In genomic region chr14:44988456-44989016, GRCm38 (mm10) we compare ENCODE assay signal across 8 mouse cellular contexts. TPM values are rescaled to one million over a fixed set of nuclear protein-coding genes. Genes with fewer than 3 reads are reported as not detected.
DNase-seq lines count a peak whose midpoint lies in the region; ATAC-seq lines count a peak whose summit lies in the region.

No protein-coding gene starts in this region.

- H3K9me3 ChIP-seq in forebrain, embryonic 10.5 days = no peaks in the 10 kb centered on the region
- no peaks in the 10 kb centered on the region for H3K9me3 ChIP-seq in hindbrain, embryonic 15.5 days
- no peaks in the 10 kb centered on the region for H3K9me3 ChIP-seq in lung, embryonic 16.5 days (ENCODE audit: control insufficient read depth, low read length)

- peaks cover 27% of the 10 kb centered on the region for H3K4me1 ChIP-seq in forebrain, embryonic 10.5 days
- H3K4me1 ChIP-seq in hindbrain, embryonic 15.5 days (replicated peaks) = peaks cover 20% of the 10 kb centered on the region
- H3K4me1 ChIP-seq in lung, embryonic 16.5 days (replicated peaks; ENCODE audit: control insufficient read depth, insufficient read depth, low read length) = peaks cover 9% of the 10 kb centered on the region

- peak overlapping the region; percentile 86 for H3K4me2 ChIP-seq in hindbrain, embryonic 15.5 days
- peak overlapping the region; percentile 88 for H3K4me2 ChIP-seq in lung, embryonic 16.5 days (ENCODE audit: low read depth, low read length)

- peak overlapping the region; percentile 56 for H3K9ac ChIP-seq in hindbrain, embryonic 15.5 days
- peak overlapping the region; percentile 67 for H3K9ac ChIP-seq in lung, embryonic 16.5 days (ENCODE audit: low read length)

- H3K4me3 ChIP-seq in forebrain, embryonic 10.5 days = peak overlapping the region; percentile 55
- peak overlapping the region; percentile 50 for H3K4me3 ChIP-seq in hindbrain, embryonic 15.5 days
- H3K4me3 ChIP-seq in lung, embryonic 16.5 days (ENCODE audit: low read length) = peak overlapping the region; percentile 64

- H3K27ac ChIP-seq in forebrain, embryonic 10.5 days = no peak overlapping the region
- H3K27ac ChIP-seq in hindbrain, embryonic 15.5 days (replicated peaks) = no peak overlapping the region
- H3K27ac ChIP-seq in lung, embryonic 16.5 days (ENCODE audit: low read length) = peak overlapping the region; percentile 20; the same call in 1 of the 2 replicates

- 3% methylated on average over 14 of the region's 14 CpGs for WGBS in forebrain, embryonic 10.5 days
- WGBS in hindbrain, embryonic 15.5 days = 6% methylated on average over 14 of the region's 14 CpGs
- 4% methylated on average over 13 of the region's 14 CpGs for WGBS in lung, embryonic 16.5 days

- H3K36me3 ChIP-seq in forebrain, embryonic 10.5 days (replicated peaks) = no peaks in the 10 kb centered on the region
- no peaks in the 10 kb centered on the region for H3K36me3 ChIP-seq in hindbrain, embryonic 15.5 days
- H3K36me3 ChIP-seq in lung, embryonic 16.5 days (ENCODE audit: control insufficient read depth, insufficient read depth, low read length) = no peaks in the 10 kb centered on the region

- peak; percentile 38 for DNase-seq in retina, embryonic 14.5 days (ENCODE audit: low spot score)
- DNase-seq in retina, postnatal 1 day = no peak
- DNase-seq in forebrain, embryonic 10.5 days (ENCODE audit: extremely low spot score, low spot score) = peak; percentile 35
- DNase-seq in frontal cortex, postnatal 25 days (ENCODE audit: low spot score in 2 of 2) = no peak
- no peak for DNase-seq in left cerebral cortex, adult 18-20 months (ENCODE audit: low spot score in 2 of 2)

- H3K27me3 ChIP-seq in forebrain, embryonic 10.5 days (ENCODE audit: poor library complexity, severe bottlenecking) = peaks cover 51% of the 10 kb centered on the region
- H3K27me3 ChIP-seq in hindbrain, embryonic 15.5 days = peaks cover 8% of the 10 kb centered on the region
- H3K27me3 ChIP-seq in lung, embryonic 16.5 days (ENCODE audit: control insufficient read depth, insufficient read depth, low read depth, low read length) = peaks cover 10% of the 10 kb centered on the region

- ATAC-seq in hindbrain, embryonic 15.5 days (ENCODE audit: low FRiP score, low read depth) = peak; percentile 65
- ATAC-seq in lung, embryonic 16.5 days (ENCODE audit: low read depth) = peak; percentile 75
- ATAC-seq in neutrophil, adult 5-6 weeks (ENCODE audit: extremely low read depth, insufficient number of reproducible peaks, low FRiP score, poor library complexity, severe bottlenecking) = peak; percentile 53

RNA-seq across cellular contexts. Expression of gene Ptger2, which starts 0.5 kb away (rescaled TPM):
- polyA plus RNA-seq in forebrain, embryonic 10.5 days (2016; fragmentation: Nextera tagmentation; extraction: Ambion mirVana) = not detected in 2 replicates
- polyA plus RNA-seq in hindbrain, embryonic 15.5 days (2015; fragmentation: Nextera tagmentation; extraction: Ambion mirVana) = 1.0 and 1.4 TPM in 2 replicates
- 5.2 and 5.3 TPM in 2 replicates for polyA plus RNA-seq in lung, embryonic 16.5 days (2015; fragmentation: Nextera tagmentation; extraction: Ambion mirVana)
- 9.8 and 12.2 TPM in 2 replicates for total RNA-seq in neutrophil, adult 5-6 weeks (2017)
- total RNA-seq in left cerebral cortex, adult 18-20 months (2021) = under 1 TPM; 0.37 to 0.42 TPM

Comparison
In these comparisons a context has a peak if more than half of its experiments do, and no peak if none do; other contexts are left out.
1. DNase-seq: peak in retina, embryonic 14.5 days (single experiment) and forebrain, embryonic 10.5 days (single experiment); none in retina, postnatal 1 day (single experiment), frontal cortex, postnatal 25 days (0 of 2) and left cerebral cortex, adult 18-20 months (0 of 2).
2. Peak in every context shown above with its lines, with median percentiles within 50 percentile points of each other: H3K4me3 ChIP-seq and ATAC-seq.